Mouse (Mus musculus) intestine, embryonic 15.5 days (tissue): ENCODE results near the gene Dyrk1a. TPM values are rescaled to one million over a fixed set of nuclear protein-coding genes. Genes with fewer than 3 reads are reported as not detected.

Experiments
- ATAC-seq: fragments of 200-750 bp; cut with Nextera tagmentation; 2 replicates; pipeline ENCODE4 v1.8.0; 2017; ENCODE audit warnings: moderate TSS enrichment, moderate library complexity
- H3K27ac ChIP-seq: fragments of 300-500 bp; sonication (generic); 2 replicates; pipeline ENCODE4 v1.5.1; 2015; ENCODE audit warnings: mild to moderate bottlenecking, inconsistent platforms
- H3K27me3 ChIP-seq: fragments of 300-500 bp; sonication (generic); replicated peaks from 2 replicates; pipeline ENCODE4 v1.6.1; 2015; ENCODE audit warnings: inconsistent platforms
- H3K36me3 ChIP-seq: fragments of 300-500 bp; sonication (generic); 2 replicates; pipeline ENCODE4 v1.6.1; 2015; ENCODE audit warnings: inconsistent platforms
- H3K4me1 ChIP-seq: fragments of 300-500 bp; sonication (generic); replicated peaks from 2 replicates; pipeline ENCODE4 v1.6.1; 2015; ENCODE audit warnings: inconsistent platforms
- H3K4me2 ChIP-seq: fragments of 300-500 bp; sonication (generic); replicated peaks from 2 replicates; pipeline ENCODE4 v1.6.1; 2015; ENCODE audit warnings: mild to moderate bottlenecking, inconsistent platforms
- H3K4me3 ChIP-seq: fragments of 300-500 bp; sonication (generic); replicated peaks from 2 replicates; pipeline ENCODE4 v1.5.1; 2015; ENCODE audit warnings: inconsistent platforms
- H3K9ac ChIP-seq: fragments of 300-500 bp; sonication (generic); 2 replicates; pipeline ENCODE4 v1.6.1; 2015; ENCODE audit warnings: inconsistent platforms
- H3K9me3 ChIP-seq: fragments of 300-500 bp; sonication (generic); 2 replicates; pipeline ENCODE4 v1.6.1; 2016; ENCODE audit warnings: inconsistent platforms
- WGBS: fragments of 180-500 bp; shearing (Covaris S2); methylation state at CpG from one replicate; pipeline ENCODE4 v1.1.7; 2015; 5-methylcytosine and 5-hydroxymethylcytosine counted together
- polyA plus RNA-seq: library from polyadenylated mRNA; unstranded; fragments of >200 nt; fragmentation: Nextera tagmentation; extraction: Ambion mirVana; gene quantifications from 2 replicates; pipeline ENCODE4 v1.2.1, GENCODE M21; 2015

Gene Dyrk1a
- polyA plus RNA-seq, 1 experiment from 2014 or later = 8.1 TPM

GRCm38 (mm10) chr16:94701971-94702370 is 132.2 kb downstream of the Dyrk1a start:
- Histone ChIP-seq H3K36me3 (no peaks in the 10 kb centered on the region), H3K9ac (no peak overlapping the region)
- WGBS = 87% methylated on average over 4 of the region's 4 CpGs

GRCm38 (mm10) chr16:94713480-94714094 is 143.8 kb downstream of the Dyrk1a start:
- ATAC-seq = peak; percentile 95
- H3K4me2 ChIP-seq = peak overlapping the region; percentile 68
- 0 out of 2 replicates have a peak, but pooled peaks cover 3% of the 10 kb centered on the region for H3K4me1 ChIP-seq
- no peaks in the 10 kb centered on the region for H3K27me3 ChIP-seq
- H3K9ac ChIP-seq = no peak overlapping the region
- no peaks in the 10 kb centered on the region for H3K9me3 ChIP-seq
- H3K36me3 ChIP-seq = no peaks in the 10 kb centered on the region
- H3K4me3 ChIP-seq = peak overlapping the region; percentile 24; the same call in 1 of the 2 replicates
- WGBS = 7% methylated on average over 25 of the region's 25 CpGs
- no peak overlapping the region for H3K27ac ChIP-seq

More at GRCm38 (mm10) chr16:94701971-94702370, 132.2 kb downstream of the Dyrk1a start:
- Histone ChIP-seq H3K27me3 (no peaks in the 10 kb centered on the region), H3K9me3 (no peaks in the 10 kb centered on the region), H3K4me1 (no peaks in the 10 kb centered on the region), H3K4me3 (no peak overlapping the region), H3K4me2 (no peak overlapping the region), H3K27ac (no peak overlapping the region)
- no peak for ATAC-seq

- H3K4me2 ChIP-seq = no peak overlapping the region
- no peaks in the 10 kb centered on the region for H3K27me3 ChIP-seq
- no peak overlapping the region for H3K27ac ChIP-seq
- H3K9ac ChIP-seq = no peak overlapping the region
- WGBS = 48% methylated on average over 14 of the region's 14 CpGs
- 0 out of 2 replicates have a peak, but pooled peaks cover 3% of the 10 kb centered on the region for H3K4me1 ChIP-seq
- H3K9me3 ChIP-seq = no peaks in the 10 kb centered on the region
- H3K36me3 ChIP-seq = no peaks in the 10 kb centered on the region
- no peak for ATAC-seq
- no peak overlapping the region for H3K4me3 ChIP-seq
These were observed 144.7 kb downstream of the Dyrk1a start for GRCm38 (mm10) chr16:94714483-94714882.

- Histone ChIP-seq H3K4me3 (no peak overlapping the region), H3K9me3 (no peaks in the 10 kb centered on the region), H3K9ac (no peak overlapping the region), H3K27ac (no peak overlapping the region), H3K4me1 (0 out of 2 replicates have a peak, but pooled peaks cover 3% of the 10 kb centered on the region), H3K4me2 (no peak overlapping the region), H3K27me3 (no peaks in the 10 kb centered on the region), H3K36me3 (no peaks in the 10 kb centered on the region)
- ATAC-seq = no peak
- 94% methylated on average over 11 of the region's 11 CpGs for WGBS
These were observed 147.2 kb downstream of the Dyrk1a start for GRCm38 (mm10) chr16:94717051-94717450.

- no peaks in the 10 kb centered on the region for H3K27me3 ChIP-seq
- no peak overlapping the region; the same call in 1 of the 2 replicates for H3K9ac ChIP-seq
- H3K9me3 ChIP-seq = no peaks in the 10 kb centered on the region
- ATAC-seq = no peak
- 40% methylated on average over 4 of the region's 4 CpGs for WGBS
- H3K4me1 ChIP-seq = peaks cover under 1% of the 10 kb centered on the region; the same call in 1 of the 2 replicates
- no peak overlapping the region for H3K27ac ChIP-seq
- no peak overlapping the region for H3K4me2 ChIP-seq
- no peak overlapping the region for H3K4me3 ChIP-seq
- H3K36me3 ChIP-seq = no peaks in the 10 kb centered on the region
These were observed 149.1 kb downstream of the Dyrk1a start for GRCm38 (mm10) chr16:94718919-94719318.

GRCm38 (mm10) chr16:94719488-94719887 is 149.7 kb downstream of the Dyrk1a start:
- Histone ChIP-seq H3K9me3 (no peaks in the 10 kb centered on the region), H3K4me1 (peaks cover 6% of the 10 kb centered on the region; the same call in 1 of the 2 replicates), H3K36me3 (no peaks in the 10 kb centered on the region), H3K27ac (no peak overlapping the region), H3K27me3 (no peaks in the 10 kb centered on the region), H3K4me3 (no peak overlapping the region), H3K9ac (no peak overlapping the region), H3K4me2 (no peak overlapping the region)
- ATAC-seq = no peak
- WGBS = 65% methylated on average over 4 of the region's 4 CpGs

- no peak overlapping the region for H3K27ac ChIP-seq
- no peak overlapping the region for H3K4me2 ChIP-seq
- H3K27me3 ChIP-seq = no peaks in the 10 kb centered on the region
- no peak overlapping the region for H3K4me3 ChIP-seq
- no peak for ATAC-seq
- no peak overlapping the region for H3K9ac ChIP-seq
- WGBS = 65% methylated on average over 7 of the region's 7 CpGs
- H3K36me3 ChIP-seq = no peaks in the 10 kb centered on the region
- no peaks in the 10 kb centered on the region for H3K9me3 ChIP-seq
- peaks cover 11% of the 10 kb centered on the region for H3K4me1 ChIP-seq
These were observed 150.8 kb downstream of the Dyrk1a start for GRCm38 (mm10) chr16:94720476-94721153.

- Histone ChIP-seq H3K27me3 (no peaks in the 10 kb centered on the region), H3K4me2 (no peak overlapping the region), H3K27ac (no peak overlapping the region), H3K4me3 (no peak overlapping the region), H3K36me3 (no peaks in the 10 kb centered on the region), H3K9me3 (no peaks in the 10 kb centered on the region), H3K4me1 (peaks cover 11% of the 10 kb centered on the region), H3K9ac (no peak overlapping the region)
- 43% methylated on average over 10 of the region's 10 CpGs for WGBS
- ATAC-seq = no peak
These were observed 151.8 kb downstream of the Dyrk1a start for GRCm38 (mm10) chr16:94721549-94722006.

- H3K27ac ChIP-seq = no peak overlapping the region
- no peaks in the 10 kb centered on the region for H3K36me3 ChIP-seq
- ATAC-seq = no peak
- 77% methylated on average over 12 of the region's 12 CpGs for WGBS
- no peak overlapping the region for H3K9ac ChIP-seq
- no peaks in the 10 kb centered on the region for H3K9me3 ChIP-seq
- H3K27me3 ChIP-seq = no peaks in the 10 kb centered on the region
- peaks cover 11% of the 10 kb centered on the region for H3K4me1 ChIP-seq
- no peak overlapping the region for H3K4me2 ChIP-seq
- no peak overlapping the region for H3K4me3 ChIP-seq
These were observed 153.1 kb downstream of the Dyrk1a start for GRCm38 (mm10) chr16:94722936-94723335.

- Histone ChIP-seq H3K36me3 (no peaks in the 10 kb centered on the region), H3K9ac (peak overlapping the region; percentile 29), H3K4me2 (peak overlapping the region; percentile 89), H3K4me3 (peak overlapping the region; percentile 43), H3K9me3 (no peaks in the 10 kb centered on the region), H3K4me1 (peaks cover 11% of the 10 kb centered on the region), H3K27ac (0 out of 2 replicates have a peak overlapping the region, but pooled peaks have one; percentile 45), H3K27me3 (no peaks in the 10 kb centered on the region)
- under 1% methylated on average over 23 of the region's 23 CpGs for WGBS
- ATAC-seq = peak; percentile 96
These were observed 154.3 kb downstream of the Dyrk1a start for GRCm38 (mm10) chr16:94724061-94724596.

- H3K27ac ChIP-seq = no peak overlapping the region
- peak; percentile 58 for ATAC-seq
These were observed 155.0 kb downstream of the Dyrk1a start for GRCm38 (mm10) chr16:94724747-94725211.

GRCm38 (mm10) chr16:94729236-94729635 is 159.4 kb downstream of the Dyrk1a start:
- Histone ChIP-seq H3K9ac (no peak overlapping the region), H3K9me3 (no peaks in the 10 kb centered on the region), H3K4me1 (peaks cover 7% of the 10 kb centered on the region; the same call in 1 of the 2 replicates), H3K36me3 (no peaks in the 10 kb centered on the region), H3K4me3 (no peak overlapping the region), H3K4me2 (no peak overlapping the region), H3K27ac (no peak overlapping the region), H3K27me3 (no peaks in the 10 kb centered on the region)
- 88% methylated on average over 6 of the region's 6 CpGs for WGBS
- no peak for ATAC-seq

More at GRCm38 (mm10) chr16:94724747-94725211, 155.0 kb downstream of the Dyrk1a start:
- no peaks in the 10 kb centered on the region for H3K9me3 ChIP-seq
- H3K4me2 ChIP-seq = peak overlapping the region; percentile 89
- H3K4me3 ChIP-seq = peak overlapping the region; percentile 43
- H3K27me3 ChIP-seq = no peaks in the 10 kb centered on the region
- no peaks in the 10 kb centered on the region for H3K36me3 ChIP-seq
- H3K4me1 ChIP-seq = peaks cover 11% of the 10 kb centered on the region
- H3K9ac ChIP-seq = peak overlapping the region; percentile 29
- 2% methylated on average over 17 of the region's 18 CpGs for WGBS
